Mouse (Mus musculus): Measurements from ENCODE around the gene Ube2q1. TPM values are rescaled to one million over a fixed set of nuclear protein-coding genes. Genes with fewer than 3 reads are reported as not detected.

Gene Ube2q1
- total RNA-seq, 2 experiments from 2014 or later, result 92.7 to 95.9 TPM

DNA sequence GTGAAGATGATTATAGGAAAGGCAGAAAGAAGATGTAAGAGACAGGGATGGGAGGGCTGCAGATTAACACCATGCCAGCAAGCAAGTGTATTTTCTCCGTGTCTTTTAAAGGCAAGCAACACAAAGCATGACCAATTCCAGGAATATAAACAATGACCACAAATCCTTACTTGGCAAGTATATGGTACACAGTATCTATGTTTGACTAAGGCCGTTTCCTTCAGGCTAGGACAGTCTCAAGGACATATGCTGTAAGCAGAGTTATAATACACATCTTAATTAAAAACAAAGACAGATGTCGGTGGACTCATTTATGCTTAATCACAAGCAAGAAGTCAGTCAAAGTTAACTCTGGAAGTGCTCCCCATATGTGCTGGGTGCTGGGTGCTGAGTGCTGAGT, 45.2 kb downstream of the Ube2q1 start:
- DNase-seq (ENCODE audit: extremely low spot score in 1 of 2, low spot score in 1 of 2), result no peak

- no peak for DNase-seq (ENCODE audit: extremely low spot score in 1 of 2, low spot score in 1 of 2)
Measured at GRCm38 (mm10) chr3:89819897-89820296, 46.5 kb downstream of the Ube2q1 start.

DNA sequence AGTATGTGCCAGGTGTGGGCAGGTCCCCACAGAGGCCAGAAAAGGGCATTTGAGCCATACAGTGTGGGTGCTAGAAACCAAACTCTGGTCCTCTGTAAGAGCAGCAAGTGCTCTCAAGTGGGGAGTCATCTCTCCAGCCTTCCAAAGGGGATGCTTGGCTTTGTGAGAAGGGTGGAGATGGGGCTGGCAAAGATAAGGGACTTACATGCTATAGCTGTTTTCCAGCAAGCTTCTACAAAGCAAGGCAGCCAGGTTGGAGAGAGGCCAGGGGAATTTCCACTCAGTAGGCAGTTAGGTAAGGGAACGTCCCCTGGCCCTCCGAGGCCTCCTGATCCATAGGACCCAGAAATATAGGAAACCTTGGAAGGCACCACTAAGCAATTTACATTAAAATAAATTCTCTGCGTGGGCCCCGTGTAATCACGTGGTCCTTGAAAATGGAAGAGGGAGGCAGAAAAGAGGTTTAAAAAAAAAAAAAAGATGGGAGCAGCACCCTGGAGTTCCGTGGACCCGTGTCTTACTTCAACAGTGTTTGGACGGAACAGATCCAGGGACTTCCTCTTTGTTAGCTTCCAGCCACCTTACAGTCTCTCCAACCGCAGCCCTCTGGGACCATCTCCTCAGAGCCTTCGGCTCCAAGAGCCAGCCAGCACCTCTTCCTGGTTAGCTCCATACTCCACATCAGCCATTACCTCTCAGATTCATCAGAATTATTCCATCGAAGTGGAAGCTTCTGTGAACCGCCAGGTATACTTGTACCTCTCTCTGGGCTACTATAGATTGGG, 47.1 kb downstream of the Ube2q1 start:
- DNase-seq (ENCODE audit: extremely low spot score in 1 of 2, low spot score in 1 of 2), result no peak

DNA sequence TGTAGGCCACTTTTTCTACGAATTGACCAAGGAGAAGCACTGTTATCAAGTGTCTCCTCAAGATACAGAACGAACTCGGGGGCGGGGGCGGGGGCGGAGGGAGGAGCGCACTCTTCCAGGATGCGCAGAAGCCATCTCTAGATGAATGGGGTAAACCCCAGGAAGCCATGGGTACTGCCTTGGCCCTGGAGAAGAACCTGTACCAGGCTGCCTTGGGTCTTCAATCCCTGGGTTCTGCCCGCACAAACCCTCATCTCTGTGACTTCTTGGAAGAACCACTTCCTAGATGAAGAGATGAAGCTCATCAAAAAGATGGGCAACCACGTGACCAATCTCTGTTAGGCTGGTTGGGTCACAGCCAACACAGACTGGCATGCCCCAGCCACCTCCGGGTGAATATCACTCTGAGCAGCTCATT, 47.7 kb downstream of the Ube2q1 start:
- DNase-seq (ENCODE audit: extremely low spot score in 1 of 2, low spot score in 1 of 2), result no peak

GRCm38 (mm10) chr3:89821548-89822480, 48.4 kb downstream of the Ube2q1 start:
- no peak for DNase-seq (ENCODE audit: extremely low spot score in 1 of 2, low spot score in 1 of 2)

DNA sequence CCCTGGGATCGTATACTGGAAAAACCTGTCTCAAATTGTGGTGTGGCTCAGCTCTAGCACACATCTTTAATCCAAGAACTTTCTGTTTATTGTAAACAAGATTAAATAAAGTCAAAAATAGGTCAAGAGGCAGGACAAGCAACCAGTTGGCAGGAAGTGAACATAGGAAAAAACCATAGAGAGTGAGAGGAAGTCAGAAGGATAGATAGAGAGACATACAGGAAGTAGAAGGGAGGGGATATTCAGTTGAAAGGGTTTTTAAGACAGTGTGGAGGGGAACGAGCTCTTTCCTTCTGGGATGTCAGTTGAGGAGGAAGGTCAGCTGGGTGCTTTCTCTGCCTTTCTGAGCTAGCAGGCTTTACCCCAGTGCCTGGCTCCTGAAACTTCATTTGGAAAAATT, 50.2 kb downstream of the Ube2q1 start:
- DNase-seq (ENCODE audit: extremely low spot score in 1 of 2, low spot score in 1 of 2), result no peak

DNA sequence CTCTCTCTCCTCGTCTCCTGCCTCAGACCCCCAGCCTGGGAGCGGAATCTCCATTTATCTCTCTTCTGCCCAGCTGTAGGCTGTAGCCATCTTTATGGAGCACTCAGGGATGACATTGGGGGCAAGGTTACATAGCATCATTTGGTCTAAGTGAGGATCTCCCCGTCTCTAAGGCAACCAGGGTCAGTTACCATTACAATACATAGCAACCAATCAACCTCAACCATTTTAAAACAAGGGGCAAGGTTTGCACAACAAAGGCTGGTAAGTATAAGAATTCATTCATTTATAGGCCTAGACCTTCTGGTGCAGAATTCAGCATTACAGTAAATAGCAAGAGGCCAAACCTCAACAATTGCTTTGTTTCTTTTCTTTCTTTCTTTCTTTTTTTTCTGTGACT, 52.9 kb downstream of the Ube2q1 start:
- DNase-seq (ENCODE audit: extremely low spot score in 1 of 2, low spot score in 1 of 2), result no peak

DNA sequence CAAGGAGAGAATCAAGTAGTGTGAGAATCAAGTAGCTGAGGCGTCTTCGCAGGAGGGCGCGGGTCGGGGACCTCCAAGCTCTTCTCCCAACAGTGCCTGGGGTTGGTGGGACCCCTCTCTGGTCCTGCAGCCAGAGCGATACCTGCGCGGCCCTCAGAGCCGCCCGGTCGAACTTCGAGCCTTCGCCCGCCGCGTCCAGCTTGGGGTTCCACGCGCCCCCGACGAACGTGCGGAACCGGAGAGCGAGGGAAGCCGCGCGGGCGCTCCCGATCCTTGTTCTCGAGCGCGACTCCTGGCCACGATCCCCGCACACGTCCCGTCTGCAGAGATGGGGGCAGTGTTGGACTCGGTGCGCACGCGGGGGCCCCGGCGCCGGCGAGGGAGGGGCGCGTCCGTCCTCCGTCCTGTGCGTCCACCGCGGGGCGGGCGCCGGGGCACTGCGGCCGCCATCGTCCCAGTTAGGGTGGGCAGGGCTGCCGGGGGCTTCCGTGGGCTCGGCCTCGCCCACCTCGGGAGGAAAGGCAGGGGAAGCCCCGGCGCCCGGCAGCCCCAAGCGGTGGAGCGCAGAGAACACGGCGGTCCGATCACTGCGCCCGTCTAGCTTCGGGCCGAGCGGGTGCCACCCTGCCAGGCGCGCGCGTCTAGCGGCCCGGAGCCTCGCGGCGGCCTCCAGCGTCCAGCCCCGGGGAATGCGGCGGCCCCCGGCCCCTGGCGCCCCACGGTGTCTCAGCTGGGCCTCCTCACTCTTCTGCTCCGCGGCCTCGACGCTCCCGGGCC, 57.6 kb downstream of the Ube2q1 start, which contains the start of gene She:
Gene She, plus strand, starts transcription at position 556 of the 777 bp plus-strand sequence.
- no peak for DNase-seq (ENCODE audit: extremely low spot score in 1 of 2, low spot score in 1 of 2)

Other genes with a start within 250 kb of the Ube2q1 start
- 100 to 1,000 TPM; 104 to 112 TPM for gene Adar, start 58.6 kb upstream of the Ube2q1 start, total RNA-seq (2021)
- gene Chrnb2, start 9.0 kb upstream of the Ube2q1 start, total RNA-seq (2021), result 10 to 100 TPM; 28.2 to 30.5 TPM
- gene She, start 57.8 kb downstream of the Ube2q1 start, total RNA-seq (2021), result 1 to 10 TPM; 2.7 to 3.1 TPM
- gene Il6ra, start 139.6 kb downstream of the Ube2q1 start, total RNA-seq (2021), result 1 to 10 TPM; 4.9 to 5.6 TPM
- gene Atp8b2, start 189.9 kb downstream of the Ube2q1 start, total RNA-seq (2021), result 10 to 100 TPM; 68.9 to 96.3 TPM
- 10 to 100 TPM; 75.8 to 94.9 TPM for gene Hax1, start 225.2 kb downstream of the Ube2q1 start, total RNA-seq (2021)

Measured in layer of hippocampus, postnatal 25 days (tissue).